Mouse (Mus musculus): ENCODE measurements at regions not wholly inside any gene's neighbourhood (a gene's known extent, or its start where the extent isn't known, plus 50 kb on each side); places are given as distances from the start of the nearest gene placed in this dataset.

GRCm38 (mm10) chr7:73302501-73302900, 72.8 kb upstream of the Rgma start:
- DNase-seq = no peak

DNA sequence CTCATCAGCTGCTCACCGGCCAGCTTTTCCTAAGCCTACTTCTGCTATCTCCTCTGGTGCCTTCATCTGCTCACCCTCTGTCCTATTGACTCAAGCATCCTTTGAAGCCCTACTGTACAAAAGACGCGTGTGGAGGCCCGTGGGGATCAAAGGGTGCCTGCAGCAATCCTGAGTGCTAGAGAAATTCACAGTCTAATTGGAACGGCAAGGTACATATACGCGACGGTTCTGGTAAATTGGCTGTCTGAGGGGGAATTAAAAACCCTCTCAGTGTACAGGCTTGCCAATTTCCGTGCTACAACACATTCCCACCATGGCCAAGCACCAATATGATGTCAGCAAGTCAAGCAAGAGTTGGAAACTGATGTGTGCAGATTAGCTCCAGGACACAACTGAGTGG, 71.5 kb upstream of the Rgma start:
- DNase-seq = no peak

DNA sequence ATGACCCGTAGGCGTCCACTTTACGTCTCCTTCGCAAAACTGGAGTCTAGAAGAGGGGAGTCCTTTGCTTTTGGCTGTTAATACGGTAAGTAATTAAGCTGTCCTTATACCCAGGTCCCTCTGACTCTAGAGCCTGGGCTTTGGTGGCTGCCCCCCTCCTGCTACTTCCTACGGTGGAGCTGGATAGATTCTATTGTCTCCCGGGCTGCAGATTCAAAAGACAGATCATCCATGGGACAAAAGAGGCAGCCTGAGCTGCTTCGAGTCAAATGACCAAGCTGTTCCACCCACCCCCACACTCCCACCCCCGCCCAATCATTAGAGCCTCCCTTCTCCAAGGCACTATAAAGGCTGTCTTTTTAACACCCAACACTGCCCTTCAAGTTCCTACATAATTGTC, 70.5 kb upstream of the Rgma start:
- DNase-seq = no peak

GRCm38 (mm10) chr7:73305286-73305975, 69.9 kb upstream of the Rgma start:
- no peak for DNase-seq

DNA sequence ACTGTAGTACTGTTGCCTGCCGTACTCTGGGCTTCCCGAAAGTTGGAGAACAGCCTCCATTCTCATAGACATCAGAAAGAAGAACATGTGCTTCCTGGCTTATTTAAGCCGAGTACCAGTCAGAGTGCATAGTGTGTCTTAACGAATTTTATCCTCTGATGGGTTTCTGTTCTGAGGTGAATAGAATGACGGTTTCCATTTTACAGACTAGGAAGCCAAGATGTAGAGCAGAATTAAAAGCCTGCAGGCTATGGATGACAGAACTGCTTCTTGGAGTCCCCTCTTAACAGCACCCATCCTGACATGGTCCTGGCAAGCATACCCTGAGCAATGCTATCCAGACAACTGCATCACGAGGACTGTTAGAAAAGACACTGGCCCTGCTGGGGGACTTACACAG, 69.0 kb upstream of the Rgma start:
- no peak for DNase-seq

- DNase-seq = no peak
These were observed 68.6 kb upstream of the Rgma start for GRCm38 (mm10) chr7:73306728-73307127.

DNA sequence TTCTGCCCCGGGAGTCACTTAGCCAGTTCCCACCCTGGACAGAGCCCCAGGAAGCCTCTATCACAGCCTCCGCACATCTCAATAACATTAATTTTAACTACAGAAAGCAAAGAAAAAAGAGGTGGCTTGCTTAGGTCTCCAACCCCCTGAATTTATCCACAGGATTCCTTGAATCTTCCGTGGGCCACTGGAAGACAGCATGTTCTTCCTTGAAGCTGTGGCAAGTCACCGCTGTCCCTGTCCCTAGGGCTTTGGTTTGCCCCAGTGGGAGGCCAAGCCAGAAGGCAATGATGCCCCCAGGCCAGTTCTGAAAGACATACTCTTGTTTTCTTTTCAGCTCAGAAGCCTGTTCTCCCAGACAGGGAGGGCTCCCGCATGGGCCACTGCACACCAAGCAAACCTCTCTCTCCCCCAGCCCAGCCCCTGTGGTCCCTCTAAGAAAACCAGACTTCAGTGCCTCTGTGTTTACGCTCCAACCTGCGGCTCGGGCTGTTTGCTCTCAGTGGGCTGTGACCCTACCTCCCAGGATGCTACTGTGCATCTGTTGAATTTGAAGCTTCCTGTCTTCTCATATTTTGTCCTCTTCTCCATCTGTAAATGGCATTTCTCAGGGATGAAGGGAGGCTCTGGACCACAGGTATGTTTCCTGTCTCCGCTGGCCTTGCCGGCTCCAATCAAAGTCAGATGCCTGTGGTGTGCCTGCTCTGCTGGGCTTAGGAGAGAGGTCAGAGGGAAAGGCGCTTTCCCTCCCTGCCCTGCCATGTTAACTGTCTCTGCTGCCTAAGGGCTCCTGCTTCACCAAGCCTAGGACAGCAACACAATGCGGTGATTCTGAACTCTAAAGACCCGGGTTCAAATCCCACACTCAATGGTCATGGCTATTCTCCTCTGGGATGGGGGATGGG, 67.5 kb upstream of the Rgma start:
- no peak for DNase-seq

- no peak for DNase-seq
These were observed 66.3 kb upstream of the Rgma start for GRCm38 (mm10) chr7:73308981-73309380.

DNA sequence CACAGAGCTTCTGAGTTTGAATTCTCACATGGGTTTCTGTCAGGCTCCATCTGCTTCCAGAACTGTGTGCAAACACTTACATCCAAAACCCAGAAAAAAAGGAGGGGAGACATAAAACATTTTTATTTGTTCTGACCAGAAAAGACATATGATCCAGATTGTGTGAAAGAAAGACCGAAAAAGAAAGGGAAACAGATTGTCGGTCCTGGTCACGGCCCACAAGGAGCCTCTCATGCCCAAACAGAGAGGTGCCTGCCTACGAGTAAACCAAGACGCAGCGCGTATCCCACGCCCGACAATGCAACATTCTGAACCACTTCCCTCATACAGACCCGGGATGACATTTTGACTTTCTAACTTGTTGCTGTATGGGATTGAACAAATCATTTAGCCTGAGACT, 65.3 kb upstream of the Rgma start:
- no peak for DNase-seq

GRCm38 (mm10) chr7:73310581-73311136, 64.7 kb upstream of the Rgma start:
- DNase-seq = no peak

DNA sequence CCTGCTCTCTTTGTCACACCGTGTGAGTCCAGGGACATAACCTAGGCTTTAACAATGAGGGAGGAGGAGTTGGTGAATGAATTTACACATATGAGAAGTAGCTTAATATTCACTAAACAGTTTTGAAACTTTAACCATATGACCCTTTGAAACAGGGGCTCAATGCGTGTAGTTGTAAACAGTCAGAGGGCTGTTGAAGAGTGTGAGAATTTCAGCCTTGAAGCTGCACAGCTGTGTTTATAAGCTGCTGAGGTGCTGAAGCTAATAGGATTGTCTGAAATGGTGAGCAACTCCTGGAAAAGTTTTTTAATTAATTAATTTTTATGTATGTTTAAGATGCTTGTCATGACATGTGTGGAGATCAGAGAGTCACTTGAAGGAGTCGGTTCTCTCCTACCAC, 59.8 kb upstream of the Rgma start:
- DNase-seq = no peak

DNA sequence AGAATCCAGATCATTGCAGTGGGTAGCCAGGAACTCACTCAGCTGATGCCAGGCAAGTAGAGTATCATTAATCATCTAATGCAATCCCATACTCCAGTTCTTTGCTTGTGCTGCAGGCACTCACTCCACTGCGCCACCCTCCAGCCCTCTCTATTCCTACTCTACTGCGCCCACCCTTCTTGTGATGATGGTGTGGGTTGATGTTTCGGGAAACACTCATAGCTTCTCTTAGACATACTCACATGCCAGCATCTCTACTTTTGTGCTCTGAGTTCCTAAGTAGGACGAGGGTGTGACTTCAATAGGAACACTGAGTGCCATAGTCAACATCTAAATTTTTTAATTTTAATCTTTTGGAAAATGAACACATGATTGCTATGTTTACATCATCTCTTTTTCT, 57.7 kb upstream of the Rgma start:
- no peak for DNase-seq

- no peak for DNase-seq
These were observed 56.3 kb upstream of the Rgma start for GRCm38 (mm10) chr7:73319004-73319403.

DNA sequence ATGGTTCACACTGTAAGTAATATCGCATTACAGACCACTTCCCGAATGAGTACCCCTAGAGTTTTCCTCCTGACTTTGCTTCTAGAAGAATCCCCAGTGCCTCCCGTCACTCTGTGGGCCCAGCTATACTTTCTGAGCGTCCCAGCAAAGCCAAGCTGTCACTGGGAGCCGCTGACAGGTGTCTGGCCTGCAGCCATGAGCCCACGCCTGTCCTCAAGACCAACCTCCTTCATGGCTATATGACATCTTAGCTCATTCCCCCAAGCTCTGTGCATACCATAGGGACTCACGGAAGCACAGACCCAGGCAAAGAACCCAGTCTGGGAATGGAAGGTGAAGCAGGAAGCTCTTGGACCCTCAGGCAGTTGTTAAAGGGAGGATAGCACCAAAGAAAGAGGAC, 55.3 kb upstream of the Rgma start:
- no peak for DNase-seq

GRCm38 (mm10) chr7:73322466-73323151, 52.7 kb upstream of the Rgma start:
- no peak for DNase-seq

GRCm38 (mm10) chr7:73323556-73323955, 51.8 kb upstream of the Rgma start:
- no peak for DNase-seq

- DNase-seq = no peak
These were observed 49.8 kb upstream of the Rgma start for GRCm38 (mm10) chr7:73325503-73325902.

All from spleen, adult 18-20 months (tissue).